Mouse (Mus musculus): ENCODE data around the gene Dmgdh. TPM values are rescaled to one million over a fixed set of nuclear protein-coding genes. Genes with fewer than 3 reads are reported as not detected.

Dmgdh gene
- polyA plus RNA-seq, 1 experiment, result not detected

- H3K4me1 ChIP-seq (ENCODE audit: control insufficient read depth, insufficient read depth, low read length), result peaks cover 3% of the 10 kb centered on the region; the same call in 1 of the 2 replicates
- no peak for TF ChIP-seq POLR2A (IDR thresholded peaks at IDR 0.05; ENCODE audit: insufficient read depth, low read depth, low read length)
- no peak for TF ChIP-seq CTCF (IDR thresholded peaks at IDR 0.05; ENCODE audit: insufficient read depth, low read depth, low read length)
- 35% methylated on average over 7 of the region's 7 CpGs for WGBS
- peak overlapping the region; percentile 49 for H3K27ac ChIP-seq (ENCODE audit: insufficient read depth, low read depth, low read length)
- H3K4me3 ChIP-seq (ENCODE audit: insufficient read depth, low read depth, low read length), result peak overlapping the region; percentile 15
Measured at GRCm38 (mm10) chr13:93773704-93774315, 99.6 kb downstream of the Dmgdh start.

- H3K27ac ChIP-seq (ENCODE audit: insufficient read depth, low read depth, low read length), result no peak overlapping the region
- TF ChIP-seq POLR2A (IDR thresholded peaks at IDR 0.05; ENCODE audit: insufficient read depth, low read depth, low read length) (no peak), CTCF (IDR thresholded peaks at IDR 0.05; ENCODE audit: insufficient read depth, low read depth, low read length) (no peak)
- WGBS, result 92% methylated on average over 5 of the region's 5 CpGs
- H3K4me3 ChIP-seq (ENCODE audit: insufficient read depth, low read depth, low read length), result no peak overlapping the region
- peaks cover 3% of the 10 kb centered on the region; the same call in 1 of the 2 replicates for H3K4me1 ChIP-seq (ENCODE audit: control insufficient read depth, insufficient read depth, low read length)
Measured at GRCm38 (mm10) chr13:93782823-93783222, 108.6 kb downstream of the Dmgdh start.

DNA sequence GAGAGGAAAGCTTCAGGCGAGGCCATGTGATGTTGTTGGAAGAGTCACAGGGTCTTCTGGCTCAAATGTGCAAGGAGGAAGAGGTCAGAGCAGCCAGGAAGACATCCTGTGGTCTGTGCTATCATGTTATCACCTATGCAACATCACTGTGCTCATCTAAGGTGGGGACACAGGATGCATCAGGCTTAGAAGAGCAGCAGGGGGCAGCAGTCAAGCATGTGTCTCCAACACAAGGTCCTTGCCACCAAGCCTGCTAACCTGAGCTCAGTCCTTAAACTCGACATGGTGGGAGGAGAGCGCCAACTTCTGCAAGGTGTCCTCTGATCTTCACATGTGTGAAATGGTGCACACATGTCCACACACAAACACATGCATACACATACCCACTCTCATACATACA, 111.1 kb downstream of the Dmgdh start:
- Histone ChIP-seq H3K27ac (ENCODE audit: insufficient read depth, low read depth, low read length) (no peak overlapping the region), H3K4me3 (ENCODE audit: insufficient read depth, low read depth, low read length) (no peak overlapping the region), H3K4me1 (ENCODE audit: control insufficient read depth, insufficient read depth, low read length) (peaks cover 5% of the 10 kb centered on the region; the same call in 1 of the 2 replicates)
- WGBS, result 94% methylated on average over 3 of the region's 3 CpGs
- TF ChIP-seq CTCF (IDR thresholded peaks at IDR 0.05; ENCODE audit: insufficient read depth, low read depth, low read length) (no peak), POLR2A (IDR thresholded peaks at IDR 0.05; ENCODE audit: insufficient read depth, low read depth, low read length) (no peak)

GRCm38 (mm10) chr13:93786051-93786450, 111.8 kb downstream of the Dmgdh start:
- TF ChIP-seq POLR2A (IDR thresholded peaks at IDR 0.05; ENCODE audit: insufficient read depth, low read depth, low read length), result no peak
- TF ChIP-seq CTCF (IDR thresholded peaks at IDR 0.05; ENCODE audit: insufficient read depth, low read depth, low read length), result no peak
- Histone ChIP-seq H3K4me1 (ENCODE audit: control insufficient read depth, insufficient read depth, low read length) (peaks cover 6% of the 10 kb centered on the region; the same call in 1 of the 2 replicates), H3K27ac (ENCODE audit: insufficient read depth, low read depth, low read length) (no peak overlapping the region), H3K4me3 (ENCODE audit: insufficient read depth, low read depth, low read length) (no peak overlapping the region)
- WGBS, result 57% methylated on average over 2 of the region's 2 CpGs

GRCm38 (mm10) chr13:93787647-93788046, 113.4 kb downstream of the Dmgdh start:
- TF ChIP-seq CTCF (IDR thresholded peaks at IDR 0.05; ENCODE audit: insufficient read depth, low read depth, low read length) (no peak), POLR2A (IDR thresholded peaks at IDR 0.05; ENCODE audit: insufficient read depth, low read depth, low read length) (no peak)
- Histone ChIP-seq H3K4me3 (ENCODE audit: insufficient read depth, low read depth, low read length) (no peak overlapping the region), H3K27ac (ENCODE audit: insufficient read depth, low read depth, low read length) (no peak overlapping the region), H3K4me1 (ENCODE audit: control insufficient read depth, insufficient read depth, low read length) (peaks cover 9% of the 10 kb centered on the region; the same call in 1 of the 2 replicates)
- 40% methylated on average over 8 of the region's 8 CpGs for WGBS

GRCm38 (mm10) chr13:93792945-93793642, 118.9 kb downstream of the Dmgdh start:
- no peak overlapping the region for H3K4me3 ChIP-seq (ENCODE audit: insufficient read depth, low read depth, low read length)
- no peak overlapping the region for H3K27ac ChIP-seq (ENCODE audit: insufficient read depth, low read depth, low read length)
- H3K4me1 ChIP-seq (ENCODE audit: control insufficient read depth, insufficient read depth, low read length), result peaks cover 15% of the 10 kb centered on the region
- 35% methylated on average over 11 of the region's 11 CpGs for WGBS
- TF ChIP-seq POLR2A (IDR thresholded peaks at IDR 0.05; ENCODE audit: insufficient read depth, low read depth, low read length) (no peak), CTCF (IDR thresholded peaks at IDR 0.05; ENCODE audit: insufficient read depth, low read depth, low read length) (no peak)

- WGBS, result 47% methylated on average over 10 of the region's 10 CpGs
Measured at GRCm38 (mm10) chr13:93793643-93794182, 119.5 kb downstream of the Dmgdh start.

DNA sequence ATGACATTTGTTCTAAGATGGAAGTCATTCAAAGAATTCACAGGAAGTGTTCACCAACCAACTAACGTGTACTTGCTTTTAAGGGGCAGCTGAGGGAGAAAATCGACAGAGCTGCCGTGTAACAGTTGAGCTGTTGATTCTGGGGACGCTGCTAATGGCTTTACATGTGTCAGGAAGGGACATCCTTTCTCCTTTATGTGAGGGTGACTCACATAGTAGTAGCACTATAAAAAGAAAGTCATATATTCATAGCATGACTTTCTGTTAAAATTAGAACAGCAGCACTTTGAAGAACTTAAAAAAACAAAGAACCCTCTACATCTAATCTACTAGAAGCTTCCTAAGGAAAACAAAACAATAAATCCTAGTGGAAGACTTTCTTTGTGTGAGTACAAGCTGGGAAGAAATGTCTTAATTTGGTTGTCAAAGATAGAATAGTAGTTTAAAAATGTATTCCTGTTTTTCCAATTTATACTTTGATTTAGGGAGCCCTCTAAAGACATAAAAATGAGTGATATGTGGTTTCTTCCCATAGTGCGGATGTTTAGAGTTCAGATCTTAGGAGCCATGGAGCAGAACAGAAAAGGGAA, 122.9 kb downstream of the Dmgdh start:
- no peak overlapping the region for H3K4me3 ChIP-seq (ENCODE audit: insufficient read depth, low read depth, low read length)
- TF ChIP-seq CTCF (IDR thresholded peaks at IDR 0.05; ENCODE audit: insufficient read depth, low read depth, low read length) (no peak), POLR2A (IDR thresholded peaks at IDR 0.05; ENCODE audit: insufficient read depth, low read depth, low read length) (no peak)
- peak overlapping the region; percentile 10; the same call in 1 of the 2 replicates for H3K27ac ChIP-seq (ENCODE audit: insufficient read depth, low read depth, low read length)
- peaks cover 9% of the 10 kb centered on the region for H3K4me1 ChIP-seq (ENCODE audit: control insufficient read depth, insufficient read depth, low read length)
- 42% methylated on average over 5 of the region's 5 CpGs for WGBS

More at GRCm38 (mm10) chr13:93793643-93794182, 119.5 kb downstream of the Dmgdh start:
- no peak for TF ChIP-seq POLR2A (IDR thresholded peaks at IDR 0.05; ENCODE audit: insufficient read depth, low read depth, low read length)
- TF ChIP-seq CTCF (IDR thresholded peaks at IDR 0.05; ENCODE audit: insufficient read depth, low read depth, low read length), result no peak
- Histone ChIP-seq H3K4me1 (ENCODE audit: control insufficient read depth, insufficient read depth, low read length) (peaks cover 15% of the 10 kb centered on the region), H3K27ac (ENCODE audit: insufficient read depth, low read depth, low read length) (no peak overlapping the region), H3K4me3 (ENCODE audit: insufficient read depth, low read depth, low read length) (no peak overlapping the region)

Other genes with a start within 250 kb of the Dmgdh start
- 52.0 TPM in 1 of 2 replicates, not detected in the other for gene Jmy, start 174.6 kb upstream of the Dmgdh start, polyA plus RNA-seq (2012; ENCODE audit: insufficient read depth, insufficient read length, low replicate concordance, missing spikeins)
- gene Bhmt, start 36.5 kb upstream of the Dmgdh start, polyA plus RNA-seq (2012; ENCODE audit: insufficient read depth, insufficient read length, low replicate concordance, missing spikeins), result not detected in 2 replicates
- gene Bhmt2, start 131 bp upstream of the Dmgdh start, polyA plus RNA-seq (2012; ENCODE audit: insufficient read depth, insufficient read length, low replicate concordance, missing spikeins), result not detected in 2 replicates
- gene Arsb, start 97.2 kb downstream of the Dmgdh start, polyA plus RNA-seq (2012; ENCODE audit: insufficient read depth, insufficient read length, low replicate concordance, missing spikeins), result not detected in 2 replicates

Measured in olfactory bulb, adult 2 months (tissue).